Mouse (Mus musculus): ENCODE results near the gene Fchsd2. TPM values are rescaled to one million over a fixed set of nuclear protein-coding genes. Genes with fewer than 3 reads are reported as not detected.

Gene Fchsd2
- polyA plus RNA-seq, 1 experiment from 2014 or later = 8.0 TPM

GRCm38 (mm10) chr7:101231458-101231857, 138.8 kb downstream of the Fchsd2 start:
- Histone ChIP-seq H3K9ac (no peak overlapping the region), H3K27ac (no peak overlapping the region), H3K9me3 (replicated peaks) (no peaks in the 10 kb centered on the region), H3K4me1 (no peaks in the 10 kb centered on the region), H3K4me3 (no peak overlapping the region), H3K27me3 (replicated peaks) (no peaks in the 10 kb centered on the region), H3K36me3 (0 out of 2 replicates have a peak, but pooled peaks cover 3% of the 10 kb centered on the region), H3K4me2 (no peak overlapping the region)
- WGBS (ENCODE audit: insufficient replicate concordance) = 50% methylated on average over 2 of the region's 2 CpGs
- ATAC-seq = no peak

DNA sequence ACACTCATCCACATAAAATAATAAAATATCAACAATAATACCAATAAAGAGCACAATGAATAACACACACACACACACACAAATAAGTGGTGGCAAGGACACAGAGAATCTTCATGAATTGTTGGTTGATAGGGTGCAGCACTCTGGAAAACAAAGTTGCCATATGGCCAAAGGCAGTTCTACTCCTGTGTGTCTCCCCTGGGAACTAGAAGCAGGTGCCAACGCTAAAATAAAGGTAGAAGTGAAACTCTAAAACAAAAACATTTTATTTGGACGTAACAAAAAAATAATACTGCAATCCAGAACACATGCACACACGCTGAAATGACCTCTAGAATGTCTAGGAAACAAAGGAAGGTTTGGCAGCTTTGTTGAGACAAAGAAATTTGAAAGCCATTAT, 140.1 kb downstream of the Fchsd2 start:
- Histone ChIP-seq H3K27me3 (replicated peaks) (no peaks in the 10 kb centered on the region), H3K4me3 (no peak overlapping the region), H3K9ac (no peak overlapping the region), H3K36me3 (0 out of 2 replicates have a peak, but pooled peaks cover 3% of the 10 kb centered on the region), H3K9me3 (replicated peaks) (no peaks in the 10 kb centered on the region), H3K4me1 (no peaks in the 10 kb centered on the region), H3K27ac (no peak overlapping the region), H3K4me2 (no peak overlapping the region)
- ATAC-seq = no peak
- WGBS (ENCODE audit: insufficient replicate concordance) = 71% methylated on average over 3 of the region's 3 CpGs

- WGBS (ENCODE audit: insufficient replicate concordance) = 73% methylated on average over 8 of the region's 8 CpGs
- no peak for ATAC-seq
These were observed 144.2 kb downstream of the Fchsd2 start for GRCm38 (mm10) chr7:101236712-101237473.

DNA sequence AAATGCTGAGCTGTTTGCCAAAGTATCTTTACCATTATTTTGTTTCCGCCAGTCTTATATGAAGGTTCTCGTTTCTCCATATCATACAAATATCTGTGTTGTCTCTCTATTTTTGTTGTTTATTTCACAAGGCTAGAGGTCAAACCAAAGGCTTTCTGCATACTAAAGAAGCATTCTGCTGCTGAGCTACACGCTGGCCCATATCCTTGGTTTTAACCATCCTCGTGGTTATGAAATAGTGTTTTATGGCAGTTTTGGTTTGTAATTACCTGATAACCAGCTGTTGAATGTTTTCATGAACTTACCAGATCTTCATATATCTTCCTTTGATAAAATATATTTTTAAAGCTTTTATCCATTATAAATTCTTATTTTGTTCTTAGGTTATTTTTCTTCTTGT, 156.1 kb downstream of the Fchsd2 start:
- Histone ChIP-seq H3K4me1 (no peaks in the 10 kb centered on the region), H3K9ac (no peak overlapping the region), H3K4me3 (no peak overlapping the region), H3K4me2 (no peak overlapping the region), H3K27me3 (replicated peaks) (no peaks in the 10 kb centered on the region), H3K36me3 (peaks cover 8% of the 10 kb centered on the region; the same call in 1 of the 2 replicates), H3K27ac (no peak overlapping the region), H3K9me3 (replicated peaks) (no peaks in the 10 kb centered on the region)
- no peak for ATAC-seq
- WGBS (ENCODE audit: insufficient replicate concordance) = 80% methylated on average over 4 of the region's 4 CpGs

More at GRCm38 (mm10) chr7:101236712-101237473, 144.2 kb downstream of the Fchsd2 start:
- no peaks in the 10 kb centered on the region for H3K4me1 ChIP-seq
- H3K9ac ChIP-seq = no peak overlapping the region
- H3K9me3 ChIP-seq (replicated peaks) = no peaks in the 10 kb centered on the region
- no peaks in the 10 kb centered on the region for H3K27me3 ChIP-seq (replicated peaks)
- no peak overlapping the region for H3K4me2 ChIP-seq
- no peak overlapping the region for H3K27ac ChIP-seq
- peaks cover 4% of the 10 kb centered on the region; the same call in 1 of the 2 replicates for H3K36me3 ChIP-seq
- H3K4me3 ChIP-seq = no peak overlapping the region

- WGBS (ENCODE audit: insufficient replicate concordance) = 64% methylated on average over 2 of the region's 2 CpGs
- H3K9me3 ChIP-seq (replicated peaks) = no peaks in the 10 kb centered on the region
These were observed 156.5 kb downstream of the Fchsd2 start for GRCm38 (mm10) chr7:101249173-101249572.

DNA sequence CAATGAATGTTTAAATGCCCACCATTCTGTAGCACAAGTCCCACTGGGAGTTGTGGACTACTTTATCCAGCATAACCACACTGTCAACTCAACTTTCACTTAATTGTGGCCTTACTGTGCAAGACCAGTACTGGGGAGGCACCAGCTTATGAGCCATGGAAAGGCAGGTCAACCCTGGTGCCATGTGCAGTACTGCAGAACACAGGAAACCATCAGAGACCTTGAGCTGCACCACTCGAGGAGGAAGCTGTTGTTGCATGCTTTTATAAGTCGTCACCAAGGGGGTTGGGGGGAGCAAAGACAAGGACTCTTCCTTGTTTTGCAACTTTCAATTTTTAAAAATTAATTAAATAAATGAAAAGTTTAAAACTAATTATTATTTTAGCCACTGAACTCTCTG, 160.4 kb downstream of the Fchsd2 start:
- H3K27me3 ChIP-seq (replicated peaks) = no peaks in the 10 kb centered on the region
- H3K9me3 ChIP-seq (replicated peaks) = no peaks in the 10 kb centered on the region
- H3K4me1 ChIP-seq = no peaks in the 10 kb centered on the region
- no peak overlapping the region for H3K4me2 ChIP-seq
- WGBS (ENCODE audit: insufficient replicate concordance) = 35% methylated on average over 2 of the region's 2 CpGs
- H3K9ac ChIP-seq = no peak overlapping the region
- H3K36me3 ChIP-seq = peaks cover 19% of the 10 kb centered on the region; the same call in 1 of the 2 replicates
- no peak overlapping the region for H3K4me3 ChIP-seq
- ATAC-seq = no peak
- no peak overlapping the region for H3K27ac ChIP-seq

More at GRCm38 (mm10) chr7:101249173-101249572, 156.5 kb downstream of the Fchsd2 start:
- Histone ChIP-seq H3K27me3 (replicated peaks) (no peaks in the 10 kb centered on the region), H3K4me2 (no peak overlapping the region), H3K4me3 (no peak overlapping the region), H3K36me3 (peaks cover 11% of the 10 kb centered on the region; the same call in 1 of the 2 replicates), H3K4me1 (no peaks in the 10 kb centered on the region), H3K9ac (no peak overlapping the region), H3K27ac (no peak overlapping the region)
- ATAC-seq = no peak

GRCm38 (mm10) chr7:101258482-101258881, 165.8 kb downstream of the Fchsd2 start:
- H3K9me3 ChIP-seq (replicated peaks) = no peaks in the 10 kb centered on the region
- no peaks in the 10 kb centered on the region for H3K4me1 ChIP-seq
- no peak overlapping the region for H3K4me3 ChIP-seq
- ATAC-seq = no peak
- peaks cover 24% of the 10 kb centered on the region; the same call in 1 of the 2 replicates for H3K36me3 ChIP-seq
- H3K27ac ChIP-seq = no peak overlapping the region
- no peak overlapping the region for H3K9ac ChIP-seq
- H3K27me3 ChIP-seq (replicated peaks) = no peaks in the 10 kb centered on the region
- no peak overlapping the region for H3K4me2 ChIP-seq

DNA sequence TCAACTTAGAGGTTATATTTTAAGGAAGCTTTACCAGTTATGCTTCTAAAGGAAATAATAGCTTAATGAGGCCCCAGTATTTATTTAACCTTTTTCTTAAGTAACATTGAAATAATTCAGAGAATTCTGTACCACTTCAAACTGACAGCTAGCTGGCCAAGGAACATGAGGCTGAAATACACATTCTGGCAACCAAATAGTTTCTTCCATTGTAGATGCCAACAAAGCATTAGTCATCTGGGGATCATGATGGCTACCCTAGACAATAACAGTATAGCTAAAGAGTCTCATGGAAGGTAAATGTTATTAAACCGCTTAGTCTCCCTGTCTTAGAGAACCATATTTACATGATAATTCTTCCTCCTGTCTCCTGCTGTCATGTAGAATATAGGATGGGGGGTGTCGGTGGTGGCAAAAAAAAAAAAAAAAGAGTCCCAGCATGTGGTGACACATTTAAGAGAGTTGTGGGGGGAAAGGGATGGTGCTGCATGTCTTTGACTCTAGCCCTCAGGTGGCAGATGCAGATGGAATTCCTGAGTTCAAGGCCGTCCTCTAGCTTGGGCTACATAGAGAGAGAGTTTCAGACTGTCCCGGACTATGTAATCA, 169.4 kb downstream of the Fchsd2 start:
- no peak overlapping the region for H3K4me2 ChIP-seq
- peaks cover 9% of the 10 kb centered on the region; the same call in 1 of the 2 replicates for H3K36me3 ChIP-seq
- no peak overlapping the region for H3K4me3 ChIP-seq
- no peaks in the 10 kb centered on the region for H3K9me3 ChIP-seq (replicated peaks)
- H3K9ac ChIP-seq = no peak overlapping the region
- ATAC-seq = no peak
- WGBS (ENCODE audit: insufficient replicate concordance) = 81% methylated on average over 4 of the region's 4 CpGs
- H3K27me3 ChIP-seq (replicated peaks) = no peaks in the 10 kb centered on the region
- H3K27ac ChIP-seq = no peak overlapping the region
- peaks cover 6% of the 10 kb centered on the region for H3K4me1 ChIP-seq

DNA sequence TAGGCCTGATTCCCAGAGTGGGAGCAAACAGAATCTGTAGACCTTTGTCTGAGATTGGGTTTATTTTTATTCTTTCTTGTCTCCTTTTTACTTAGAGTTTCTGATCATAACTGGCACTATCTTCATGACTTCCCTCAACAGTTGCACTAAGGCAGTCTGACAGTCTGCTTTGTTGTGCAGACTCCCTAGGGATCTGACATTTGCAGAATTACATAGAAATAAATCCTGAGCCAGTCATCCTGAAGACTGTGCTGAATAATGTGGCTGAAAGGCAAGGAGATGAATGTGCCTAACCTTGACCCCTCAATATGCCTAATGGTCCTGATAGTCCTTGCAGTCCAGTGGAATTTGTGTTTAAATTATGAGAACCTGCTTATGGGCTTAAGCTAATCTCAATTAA, 170.8 kb downstream of the Fchsd2 start:
- no peak for ATAC-seq

DNA sequence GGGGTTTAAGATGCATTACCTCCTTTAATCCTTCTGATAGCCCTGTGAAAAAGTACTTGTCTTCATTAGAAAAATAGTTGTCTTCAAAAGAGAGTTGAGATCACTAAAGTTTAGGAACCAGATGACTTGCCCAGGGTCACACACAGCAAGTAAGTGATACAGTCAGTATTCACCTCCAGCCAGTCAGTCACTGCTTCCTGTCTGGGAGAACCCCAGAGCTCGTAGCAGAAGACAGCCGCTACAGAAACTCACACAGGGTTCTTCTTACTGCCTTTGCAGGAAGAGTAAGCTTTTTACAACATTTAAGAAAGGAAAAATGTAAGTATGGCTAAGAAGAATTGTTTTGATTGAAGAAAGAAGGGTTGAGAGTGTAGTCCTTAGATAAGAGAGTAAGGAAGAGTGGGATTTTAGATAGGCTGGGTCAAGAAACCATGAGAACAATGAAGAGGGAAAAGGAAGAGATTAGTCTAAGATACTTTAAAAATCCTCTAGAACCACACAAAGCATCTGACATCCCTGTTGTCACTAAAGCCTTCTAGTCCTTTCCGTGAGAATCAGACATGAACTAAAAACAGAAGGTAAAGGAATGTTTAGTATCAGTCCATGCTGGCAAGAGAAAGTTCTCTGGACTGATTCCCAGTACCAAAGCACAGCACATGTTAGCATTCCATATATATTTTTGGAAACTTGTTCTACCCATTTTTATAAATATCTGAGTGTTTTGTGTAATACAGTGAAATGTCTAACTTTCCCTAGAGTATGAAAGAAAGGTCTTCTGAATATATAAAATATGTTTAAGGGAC, 175.0 kb downstream of the Fchsd2 start:
- Histone ChIP-seq H3K36me3 (peaks cover 11% of the 10 kb centered on the region), H3K4me1 (peaks cover 33% of the 10 kb centered on the region), H3K27me3 (replicated peaks) (no peaks in the 10 kb centered on the region), H3K27ac (no peak overlapping the region), H3K4me2 (no peak overlapping the region), H3K9ac (no peak overlapping the region), H3K9me3 (replicated peaks) (no peaks in the 10 kb centered on the region), H3K4me3 (no peak overlapping the region)
- WGBS (ENCODE audit: insufficient replicate concordance) = 20% methylated on average over 3 of the region's 3 CpGs
- no peak for ATAC-seq

More for the DNA sequence above, 170.8 kb downstream of the Fchsd2 start:
- Histone ChIP-seq H3K4me2 (no peak overlapping the region), H3K9me3 (replicated peaks) (no peaks in the 10 kb centered on the region), H3K27me3 (replicated peaks) (no peaks in the 10 kb centered on the region), H3K4me3 (no peak overlapping the region), H3K4me1 (peaks cover 18% of the 10 kb centered on the region), H3K36me3 (peaks cover 9% of the 10 kb centered on the region; the same call in 1 of the 2 replicates), H3K27ac (no peak overlapping the region), H3K9ac (no peak overlapping the region)

DNA sequence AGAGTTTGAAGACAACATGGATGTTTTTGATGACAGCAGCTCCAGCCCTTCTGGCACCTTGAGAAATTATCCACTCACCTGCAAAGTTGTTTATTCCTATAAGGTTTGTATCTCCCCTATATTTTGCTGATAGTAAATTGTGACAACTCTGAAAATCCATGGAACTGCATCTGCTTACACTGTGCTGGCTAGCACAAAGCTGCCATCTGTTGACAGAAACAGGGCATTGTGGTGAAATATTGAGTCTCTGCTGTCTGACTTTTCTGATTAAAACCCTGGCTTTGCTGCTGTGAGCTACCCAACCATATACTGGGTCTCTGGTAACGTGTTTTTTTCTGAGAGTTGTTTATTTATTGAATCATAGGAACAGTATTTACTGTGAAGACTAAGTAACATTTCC, 178.9 kb downstream of the Fchsd2 start:
- Histone ChIP-seq H3K27ac (no peak overlapping the region), H3K4me2 (no peak overlapping the region), H3K27me3 (replicated peaks) (no peaks in the 10 kb centered on the region), H3K4me1 (peaks cover 48% of the 10 kb centered on the region), H3K9me3 (replicated peaks) (no peaks in the 10 kb centered on the region), H3K4me3 (no peak overlapping the region), H3K36me3 (peaks cover 23% of the 10 kb centered on the region), H3K9ac (no peak overlapping the region)
- no peak for ATAC-seq
- WGBS (ENCODE audit: insufficient replicate concordance) = 64% methylated on average over 1 of the region's 1 CpGs

Data from liver, embryonic 12.5 days (tissue).